9 mouse cellular contexts compared by ENCODE assay signal in genomic region chr2:29707731-29708130, GRCm38 (mm10). TPM values are rescaled to one million over a fixed set of nuclear protein-coding genes. Genes with fewer than 3 reads are reported as not detected.
DNase-seq lines count a peak whose midpoint lies in the region; ATAC-seq and TF ChIP-seq lines count a peak whose summit lies in the region.
"Had no signal": no experiment of that assay in that cellular context is flagged by ENCODE, and none has a peak within 500 bp of the region (broad histone marks: within the 10 kb centered on the region; RNA-seq: fewer than 3 reads in every experiment).

No protein-coding gene starts in this region.

- ATAC-seq in intestine, postnatal 0 days: no peak
- ATAC-seq in intestine, embryonic 15.5 days: no peak
- 0 out of 2 replicates have a peak, but pooled peaks have one; percentile 32 for ATAC-seq in hindbrain, embryonic 12.5 days (ENCODE audit: low FRiP score)
- no peak for ATAC-seq in forebrain, embryonic 16.5 days

- H3K27me3 ChIP-seq in intestine, postnatal 0 days (replicated peaks; ENCODE audit: control insufficient read depth, insufficient read depth, low read length): no peaks in the 10 kb centered on the region
- no peaks in the 10 kb centered on the region for H3K27me3 ChIP-seq in intestine, embryonic 15.5 days (replicated peaks)
- no peaks in the 10 kb centered on the region for H3K27me3 ChIP-seq in testis, adult 2 months (ENCODE audit: control insufficient read depth, insufficient read depth, low read length)
- H3K27me3 ChIP-seq in hindbrain, embryonic 12.5 days: no peaks in the 10 kb centered on the region
- H3K27me3 ChIP-seq in forebrain, embryonic 16.5 days (replicated peaks; ENCODE audit: control insufficient read depth, insufficient read depth, low read length): no peaks in the 10 kb centered on the region
- H3K27me3 ChIP-seq: midbrain, embryonic 12.5 days had no signal

- WGBS in intestine, postnatal 0 days: 85% methylated on average over 4 of the region's 4 CpGs
- WGBS in intestine, embryonic 15.5 days: 92% methylated on average over 4 of the region's 4 CpGs
- 86% methylated on average over 4 of the region's 4 CpGs for WGBS in hindbrain, embryonic 12.5 days
- WGBS in forebrain, embryonic 16.5 days: 90% methylated on average over 4 of the region's 4 CpGs

- no peak overlapping the region for H3K4me2 ChIP-seq in intestine, postnatal 0 days (replicated peaks; ENCODE audit: low read depth)
- H3K4me2 ChIP-seq in intestine, embryonic 15.5 days (replicated peaks): no peak overlapping the region
- no peak overlapping the region for H3K4me2 ChIP-seq in hindbrain, embryonic 12.5 days (replicated peaks)
- H3K4me2 ChIP-seq in forebrain, embryonic 16.5 days (ENCODE audit: low read length): no peak overlapping the region
- H3K4me2 ChIP-seq: midbrain, embryonic 12.5 days had no signal

- no peak for TF ChIP-seq POLR2A in testis, adult 2 months (IDR thresholded peaks at IDR 0.05; ENCODE audit: control insufficient read depth, low read depth, low read length)

- H3K9me3 ChIP-seq in intestine, postnatal 0 days (ENCODE audit: control insufficient read depth): no peaks in the 10 kb centered on the region
- no peaks in the 10 kb centered on the region for H3K9me3 ChIP-seq in intestine, embryonic 15.5 days
- H3K9me3 ChIP-seq in hindbrain, embryonic 12.5 days (replicated peaks): no peaks in the 10 kb centered on the region
- no peaks in the 10 kb centered on the region for H3K9me3 ChIP-seq in forebrain, embryonic 16.5 days (ENCODE audit: control insufficient read depth, low read length)
- H3K9me3 ChIP-seq: midbrain, embryonic 12.5 days had no signal

- no peak overlapping the region for H3K9ac ChIP-seq in intestine, postnatal 0 days (ENCODE audit: low read depth, low read length)
- no peak overlapping the region for H3K9ac ChIP-seq in intestine, embryonic 15.5 days
- H3K9ac ChIP-seq in hindbrain, embryonic 12.5 days: no peak overlapping the region
- no peak overlapping the region for H3K9ac ChIP-seq in forebrain, embryonic 16.5 days (replicated peaks; ENCODE audit: low read depth, low read length)
- H3K9ac ChIP-seq: midbrain, embryonic 12.5 days had no signal

- peak; percentile 66 for TF ChIP-seq CTCF in intestine, postnatal 0 days (IDR thresholded peaks at IDR 0.05; ENCODE audit: low read depth)
- TF ChIP-seq CTCF in testis, adult 2 months (IDR thresholded peaks at IDR 0.05; ENCODE audit: control insufficient read depth, insufficient read depth, insufficient replicate concordance, low read depth, low read length): peak; percentile 11; the same call in 1 of the 2 replicates

- no peak overlapping the region for H3K4me3 ChIP-seq in intestine, postnatal 0 days (ENCODE audit: low read depth, low read length)
- no peak overlapping the region for H3K4me3 ChIP-seq in intestine, embryonic 15.5 days (replicated peaks)
- H3K4me3 ChIP-seq in testis, adult 2 months (ENCODE audit: control insufficient read depth, low read depth, low read length): no peak overlapping the region
- H3K4me3 ChIP-seq in hindbrain, embryonic 12.5 days: no peak overlapping the region
- H3K4me3 ChIP-seq in forebrain, embryonic 16.5 days (replicated peaks; ENCODE audit: low read length): no peak overlapping the region
- H3K4me3 ChIP-seq: midbrain, embryonic 12.5 days had no signal

- H3K4me1 ChIP-seq in intestine, postnatal 0 days (replicated peaks; ENCODE audit: control insufficient read depth, insufficient read depth, low read length): no peaks in the 10 kb centered on the region
- no peaks in the 10 kb centered on the region for H3K4me1 ChIP-seq in intestine, embryonic 15.5 days (replicated peaks)
- no peaks in the 10 kb centered on the region for H3K4me1 ChIP-seq in testis, adult 2 months (ENCODE audit: control insufficient read depth, insufficient read depth, low read length)
- 0 out of 2 replicates have a peak, but pooled peaks cover 5% of the 10 kb centered on the region for H3K4me1 ChIP-seq in hindbrain, embryonic 12.5 days
- no peaks in the 10 kb centered on the region for H3K4me1 ChIP-seq in forebrain, embryonic 16.5 days (replicated peaks; ENCODE audit: control insufficient read depth, insufficient read depth, low read length)
- H3K4me1 ChIP-seq: midbrain, embryonic 12.5 days had no signal

- no peak overlapping the region for H3K27ac ChIP-seq in intestine, postnatal 0 days (ENCODE audit: low read depth, low read length)
- H3K27ac ChIP-seq in intestine, embryonic 15.5 days: no peak overlapping the region
- H3K27ac ChIP-seq in testis, adult 2 months (ENCODE audit: control insufficient read depth, insufficient read depth, low read depth, low read length): no peak overlapping the region
- no peak overlapping the region for H3K27ac ChIP-seq in hindbrain, embryonic 12.5 days
- H3K27ac ChIP-seq in forebrain, embryonic 16.5 days (ENCODE audit: low read length): no peak overlapping the region
- H3K27ac ChIP-seq: midbrain, embryonic 12.5 days had no signal

- peaks cover 71% of the 10 kb centered on the region for H3K36me3 ChIP-seq in intestine, postnatal 0 days (ENCODE audit: control insufficient read depth, insufficient read depth)
- peaks cover 38% of the 10 kb centered on the region for H3K36me3 ChIP-seq in intestine, embryonic 15.5 days
- H3K36me3 ChIP-seq in testis, adult 2 months (ENCODE audit: control insufficient read depth, insufficient read depth, low read length): no peaks in the 10 kb centered on the region
- H3K36me3 ChIP-seq in hindbrain, embryonic 12.5 days: peaks cover 85% of the 10 kb centered on the region
- H3K36me3 ChIP-seq in forebrain, embryonic 16.5 days (ENCODE audit: control insufficient read depth, insufficient read depth): peaks cover 13% of the 10 kb centered on the region

- DNase-seq in testis, postnatal 14 days (ENCODE audit: low spot score): no peak
- peak; percentile 65 for DNase-seq in thymus, postnatal 14 days
- DNase-seq in yolk sac, embryonic 10.5 days (ENCODE audit: low spot score): no peak

RNA-seq across cellular contexts. Expression of gene Gm13420, which starts 43.8 kb away (rescaled TPM):
- polyA plus RNA-seq in intestine, postnatal 0 days (2015; fragmentation: Nextera tagmentation; extraction: Ambion mirVana): 0.10 TPM in 1 of 2 replicates, not detected in the other
- 0.43 and 1.3 TPM in 2 replicates for polyA plus RNA-seq in intestine, embryonic 15.5 days (2015; fragmentation: Nextera tagmentation; extraction: Ambion mirVana)
- polyA plus RNA-seq in testis, adult 2 months (2012; rRNA removed): 0.28 and 0.47 TPM in 2 replicates
- not detected in 2 replicates for polyA plus RNA-seq in hindbrain, embryonic 12.5 days (2016; fragmentation: Nextera tagmentation; extraction: Ambion mirVana)
- 0.22 TPM in 1 of 2 replicates, not detected in the other for polyA plus RNA-seq in forebrain, embryonic 16.5 days (2015; fragmentation: Nextera tagmentation; extraction: Ambion mirVana)
- polyA plus RNA-seq: midbrain, embryonic 12.5 days had no signal

RNA-seq across cellular contexts. Expression of gene Gm13547, which starts 51.4 kb away (rescaled TPM):
- not detected in 2 replicates for polyA plus RNA-seq in intestine, postnatal 0 days (2015; fragmentation: Nextera tagmentation; extraction: Ambion mirVana)
- polyA plus RNA-seq in intestine, embryonic 15.5 days (2015; fragmentation: Nextera tagmentation; extraction: Ambion mirVana): 0.33 and 0.95 TPM in 2 replicates
- polyA plus RNA-seq in testis, adult 2 months (2012; rRNA removed): 130 and 146 TPM in 2 replicates
- not detected in 2 replicates for polyA plus RNA-seq in hindbrain, embryonic 12.5 days (2016; fragmentation: Nextera tagmentation; extraction: Ambion mirVana)
- polyA plus RNA-seq in forebrain, embryonic 16.5 days (2015; fragmentation: Nextera tagmentation; extraction: Ambion mirVana): 0.42 TPM in 1 of 2 replicates, not detected in the other

Comparison
In these comparisons a context has a peak if more than half of its experiments do, and no peak if none do; other contexts are left out.
1. RNA of gene Gm13547, which starts 51.4 kb away (polyA plus RNA-seq): 130 to 146 TPM in testis, adult 2 months; 0.42 TPM in forebrain, embryonic 16.5 days, 0.33 to 0.95 TPM in intestine, embryonic 15.5 days, not detected in hindbrain, embryonic 12.5 days and not detected in intestine, postnatal 0 days; every median in the first group is over 10 times any median in the second.